In genomic region chr19:40477445-40477941, GRCm38 (mm10) we compare ENCODE assay signal across 8 mouse cellular contexts. TPM values are rescaled to one million over a fixed set of nuclear protein-coding genes. Genes with fewer than 3 reads are reported as not detected.
A peak's percentile ranks its signal among the peaks of the same experiment; 100 is the strongest.
DNase-seq lines count a peak whose midpoint lies in the region; ATAC-seq and TF ChIP-seq lines count a peak whose summit lies in the region.

No protein-coding gene starts in this region.

- H3K4me1 ChIP-seq in liver, adult 2 months (ENCODE audit: control insufficient read depth, insufficient read depth, low read length) = peaks cover 43% of the 10 kb centered on the region

- ATAC-seq in monocyte, adult 5-6 weeks (replicated peaks; ENCODE audit: insufficient number of reproducible peaks, low FRiP score, low TSS enrichment, poor library complexity, severe bottlenecking) = no peak

- H3K79me2 ChIP-seq in liver, adult 2 months (ENCODE audit: control insufficient read depth, insufficient read depth, low read length) = peaks cover 14% of the 10 kb centered on the region; the same call in 1 of the 2 replicates

- TF ChIP-seq POLR2A in liver, adult 2 months (IDR thresholded peaks at IDR 0.05; ENCODE audit: extremely low read depth, insufficient read depth, low read length) = no peak

- no peak for TF ChIP-seq CTCF in liver, adult 2 months (IDR thresholded peaks at IDR 0.05; ENCODE audit: low read depth, low read length)

- H3K9ac ChIP-seq in liver, adult 2 months (ENCODE audit: low read depth, low read length) = peak overlapping the region; percentile 17; the same call in 1 of the 2 replicates

- no peaks in the 10 kb centered on the region for H3K27me3 ChIP-seq in liver, adult 2 months (ENCODE audit: control insufficient read depth, insufficient read depth, low read length)

- H3K36me3 ChIP-seq in liver, adult 2 months (ENCODE audit: control insufficient read depth, insufficient read depth, low read length) = no peaks in the 10 kb centered on the region

- DNase-seq in liver, adult 2 months (ENCODE audit: extremely low read depth, low read depth, low spot score) = peak; percentile 93
- DNase-seq in liver = no peak
- peak; percentile 10 for DNase-seq in gastrocnemius, postnatal 25 days
- peak; percentile 61 for DNase-seq in kidney, adult 18-20 months
- DNase-seq in lung, postnatal 36 days = peak; percentile 67
- no peak for DNase-seq in MN1 (ENCODE audit: low spot score)
- no peak for DNase-seq in thymus, postnatal 36 days

- WGBS in liver, adult 2 months = 2% methylated on average over 5 of the region's 5 CpGs

- peak overlapping the region; percentile 91 for H3K27ac ChIP-seq in liver, adult 2 months (replicated peaks; ENCODE audit: insufficient read depth, low read depth, low read length)

- no peak overlapping the region for H3K4me3 ChIP-seq in liver, adult 2 months (ENCODE audit: insufficient read depth, low read depth, low read length)

RNA-seq across cellular contexts. Expression of gene Sorbs1, which starts 36.1 kb away (rescaled TPM):
- total RNA-seq in liver, adult 2 months (2014; rRNA removed) = 41.0 and 47.2 TPM in 2 replicates
- 10.4 and 12.0 TPM in 2 replicates for polyA plus RNA-seq in liver, adult 2 months (2012; rRNA removed)
- 100 to 1,000 TPM; 124 to 147 TPM for total RNA-seq in gastrocnemius, postnatal 25 days (2021)
- 12.4 to 20.6 TPM (median 19.8 TPM) in 3 replicates for total RNA-seq in monocyte, adult 5-6 weeks (2017)

Comparison
In these comparisons a context has a peak if more than half of its experiments do, and no peak if none do; other contexts are left out.
1. DNase-seq: peak in liver, adult 2 months (single experiment), gastrocnemius, postnatal 25 days (single experiment), kidney, adult 18-20 months (single experiment) and lung, postnatal 36 days (single experiment); none in liver (single experiment), MN1 (single experiment) and thymus, postnatal 36 days (0 of 2).